Mouse (Mus musculus) forebrain, embryonic 15.5 days (tissue): ENCODE results near the gene Glipr2. TPM values are rescaled to one million over a fixed set of nuclear protein-coding genes. Genes with fewer than 3 reads are reported as not detected.

Experiments
- ATAC-seq: fragments of 200-750 bp; cut with Nextera tagmentation; replicated peaks from 2 replicates; pipeline ENCODE4 v1.8.0; 2017; ENCODE audit warnings: mild to moderate bottlenecking, moderate TSS enrichment, moderate library complexity
- H3K27ac ChIP-seq: fragments of 300-500 bp; sonication (generic); replicated peaks from 2 replicates; pipeline ENCODE4 v1.5.1; 2015; ENCODE audit warnings: mild to moderate bottlenecking, inconsistent platforms
- H3K27me3 ChIP-seq: fragments of 300-500 bp; sonication (generic); 2 replicates; pipeline ENCODE4 v1.6.1; 2015; ENCODE audit warnings: inconsistent platforms
- H3K36me3 ChIP-seq: fragments of 300-500 bp; sonication (generic); 2 replicates; pipeline ENCODE4 v1.6.1; 2015; ENCODE audit warnings: mild to moderate bottlenecking, inconsistent platforms
- H3K4me1 ChIP-seq: fragments of 300-500 bp; sonication (generic); 2 replicates; pipeline ENCODE4 v1.6.1; 2015; ENCODE audit warnings: inconsistent platforms
- H3K4me2 ChIP-seq: fragments of 300-500 bp; sonication (generic); replicated peaks from 2 replicates; pipeline ENCODE4 v1.6.1; 2015; ENCODE audit warnings: mild to moderate bottlenecking, inconsistent platforms
- H3K4me3 ChIP-seq: fragments of 300-500 bp; sonication (generic); 2 replicates; pipeline ENCODE4 v1.5.1; 2015; ENCODE audit warnings: mild to moderate bottlenecking, inconsistent platforms
- H3K9ac ChIP-seq: fragments of 300-500 bp; sonication (generic); replicated peaks from 2 replicates; pipeline ENCODE4 v1.6.1; 2015; ENCODE audit warnings: mild to moderate bottlenecking, inconsistent platforms
- H3K9me3 ChIP-seq: fragments of 300-500 bp; sonication (generic); 2 replicates; pipeline ENCODE4 v1.6.1; 2016; ENCODE audit warnings: inconsistent platforms
- WGBS: fragments of 180-500 bp; shearing (Covaris S2); methylation state at CpG from one replicate; pipeline ENCODE4 v1.1.7; 2015; ENCODE audit warnings: mixed read lengths; 5-methylcytosine and 5-hydroxymethylcytosine counted together
- polyA plus RNA-seq: library from polyadenylated mRNA; unstranded; fragments of >200 nt; fragmentation: Nextera tagmentation; extraction: Ambion mirVana; gene quantifications from 2 replicates; pipeline ENCODE4 v1.2.1, GENCODE M21; 2015

Glipr2 gene
- polyA plus RNA-seq, 1 experiment from 2014 or later: 30.0 TPM

GRCm38 (mm10) chr4:43972137-43972591 lies 15.0 kb downstream of the Glipr2 start:
- H3K4me1 ChIP-seq: peaks cover 19% of the 10 kb centered on the region
- no peaks in the 10 kb centered on the region for H3K27me3 ChIP-seq
- 0 out of 2 replicates have a peak, but pooled peaks have one; percentile 30 for ATAC-seq
- WGBS: 4% methylated on average over 8 of the region's 8 CpGs
- no peak overlapping the region for H3K9ac ChIP-seq
- no peak overlapping the region; the same call in 1 of the 2 replicates for H3K27ac ChIP-seq
- no peak overlapping the region for H3K4me3 ChIP-seq
- no peaks in the 10 kb centered on the region for H3K36me3 ChIP-seq
- no peaks in the 10 kb centered on the region for H3K9me3 ChIP-seq
- H3K4me2 ChIP-seq: no peak overlapping the region

DNA sequence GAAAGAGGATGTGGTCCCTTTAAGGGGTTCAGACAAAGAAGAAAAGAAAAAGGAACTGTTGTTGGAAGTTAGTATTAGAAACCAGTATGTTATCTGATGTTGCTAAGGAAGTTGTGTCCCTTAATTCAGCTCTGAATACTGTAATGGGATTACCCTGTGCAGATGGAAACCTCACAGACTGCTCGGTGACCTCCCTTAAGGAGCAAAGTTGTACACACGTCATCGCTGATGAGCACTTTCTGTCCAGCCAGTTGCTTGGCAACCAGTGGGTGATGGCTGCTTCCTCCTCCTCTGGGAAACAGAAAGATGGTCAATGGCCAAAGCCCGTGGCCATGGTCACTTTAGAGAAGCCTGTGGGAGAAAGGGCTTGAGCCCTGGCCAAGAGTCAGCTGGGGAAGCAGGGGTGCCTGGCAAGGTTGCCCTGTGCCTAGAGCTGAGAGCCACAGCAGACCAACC lies 16.4 kb downstream of the Glipr2 start:
- Histone ChIP-seq H3K27ac (no peak overlapping the region), H3K36me3 (no peaks in the 10 kb centered on the region), H3K4me1 (peaks cover 22% of the 10 kb centered on the region), H3K27me3 (no peaks in the 10 kb centered on the region), H3K9ac (no peak overlapping the region), H3K4me2 (no peak overlapping the region), H3K9me3 (no peaks in the 10 kb centered on the region), H3K4me3 (no peak overlapping the region)
- WGBS: 53% methylated on average over 4 of the region's 4 CpGs
- no peak for ATAC-seq

DNA sequence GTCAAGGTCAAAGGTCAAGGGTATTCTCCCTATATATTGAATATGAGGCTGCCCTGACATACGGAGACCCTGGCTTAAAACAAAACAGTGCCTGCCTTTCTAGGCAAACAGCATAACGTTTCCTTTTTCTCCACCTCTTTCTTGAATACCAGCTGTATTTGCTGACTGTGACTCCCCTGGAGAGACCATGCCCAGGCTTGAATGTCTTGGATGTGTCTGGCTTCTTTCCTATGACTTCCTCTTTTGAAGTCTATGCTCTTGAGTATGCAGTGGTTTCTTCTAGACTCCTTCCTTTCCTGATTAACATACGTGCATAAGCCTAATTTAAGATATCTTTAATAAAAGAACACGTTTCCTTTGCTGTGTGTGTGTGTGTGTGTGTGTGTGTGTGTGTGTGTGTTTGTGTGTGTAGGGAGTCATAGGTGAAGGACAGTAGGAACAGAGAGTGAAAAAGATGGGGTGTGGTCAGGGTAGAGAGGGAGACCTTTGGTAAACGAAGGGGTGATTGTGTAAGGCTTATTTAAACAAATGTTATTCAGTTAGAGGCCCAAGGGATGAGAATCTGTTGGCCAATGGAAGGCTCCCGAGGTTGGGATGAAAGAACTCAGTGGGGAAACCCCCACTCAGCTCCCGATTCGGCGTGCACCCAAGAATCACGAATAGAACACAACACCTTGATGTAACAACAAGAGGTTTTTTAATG lies 17.9 kb downstream of the Glipr2 start:
- Histone ChIP-seq H3K27me3 (no peaks in the 10 kb centered on the region), H3K36me3 (no peaks in the 10 kb centered on the region), H3K4me3 (no peak overlapping the region), H3K4me1 (peaks cover 29% of the 10 kb centered on the region), H3K9me3 (no peaks in the 10 kb centered on the region), H3K9ac (no peak overlapping the region), H3K27ac (no peak overlapping the region), H3K4me2 (no peak overlapping the region)
- ATAC-seq: no peak
- 81% methylated on average over 10 of the region's 10 CpGs for WGBS

DNA sequence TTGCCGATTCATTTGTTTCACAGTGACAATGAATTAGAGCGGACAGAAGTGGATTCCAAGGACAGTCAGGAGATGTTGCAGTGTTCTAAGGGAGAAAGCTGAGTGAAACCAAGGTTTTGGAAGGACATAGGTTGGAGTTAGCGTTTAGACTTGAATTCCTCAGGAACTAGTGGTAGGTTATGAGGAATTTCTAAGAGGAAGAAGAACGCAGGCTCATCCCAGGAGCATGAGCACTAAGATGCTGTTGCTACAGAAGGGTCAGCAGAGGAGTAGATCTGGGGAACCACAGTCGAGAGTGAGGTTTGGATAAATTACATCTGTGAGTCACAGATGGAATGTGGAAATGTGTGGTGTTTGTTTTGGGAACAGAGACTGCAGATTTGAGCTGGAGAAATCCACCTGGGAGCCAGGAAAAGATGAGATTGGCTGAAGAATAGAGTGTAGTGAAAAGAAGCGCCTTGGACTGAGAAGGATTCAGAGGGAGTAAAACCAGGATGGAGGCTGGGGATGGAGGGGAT lies 19.1 kb downstream of the Glipr2 start:
- H3K4me2 ChIP-seq: no peak overlapping the region
- no peaks in the 10 kb centered on the region for H3K36me3 ChIP-seq
- H3K4me3 ChIP-seq: no peak overlapping the region
- H3K9ac ChIP-seq: no peak overlapping the region
- WGBS: 85% methylated on average over 6 of the region's 6 CpGs
- H3K27me3 ChIP-seq: no peaks in the 10 kb centered on the region
- H3K9me3 ChIP-seq: no peaks in the 10 kb centered on the region
- ATAC-seq: no peak
- H3K27ac ChIP-seq: no peak overlapping the region
- peaks cover 34% of the 10 kb centered on the region for H3K4me1 ChIP-seq

- peak overlapping the region; percentile 32 for H3K27ac ChIP-seq
- no peak for ATAC-seq
These were observed 21.6 kb downstream of the Glipr2 start for GRCm38 (mm10) chr4:43978521-43979443.

GRCm38 (mm10) chr4:43979746-43980145 lies 22.5 kb downstream of the Glipr2 start:
- no peaks in the 10 kb centered on the region for H3K9me3 ChIP-seq
- WGBS: 38% methylated on average over 3 of the region's 3 CpGs
- no peak overlapping the region for H3K9ac ChIP-seq
- H3K27me3 ChIP-seq: no peaks in the 10 kb centered on the region
- peaks cover 30% of the 10 kb centered on the region for H3K4me1 ChIP-seq
- H3K36me3 ChIP-seq: no peaks in the 10 kb centered on the region
- ATAC-seq: peak; percentile 67
- no peak overlapping the region for H3K4me2 ChIP-seq
- peak overlapping the region; percentile 59 for H3K27ac ChIP-seq
- H3K4me3 ChIP-seq: no peak overlapping the region

More at GRCm38 (mm10) chr4:43978521-43979443, 21.6 kb downstream of the Glipr2 start:
- peaks cover 30% of the 10 kb centered on the region for H3K4me1 ChIP-seq
- H3K9me3 ChIP-seq: no peaks in the 10 kb centered on the region
- no peak overlapping the region for H3K4me3 ChIP-seq
- WGBS: 21% methylated on average over 17 of the region's 17 CpGs
- H3K4me2 ChIP-seq: no peak overlapping the region
- H3K9ac ChIP-seq: no peak overlapping the region
- H3K36me3 ChIP-seq: no peaks in the 10 kb centered on the region
- no peaks in the 10 kb centered on the region for H3K27me3 ChIP-seq

DNA sequence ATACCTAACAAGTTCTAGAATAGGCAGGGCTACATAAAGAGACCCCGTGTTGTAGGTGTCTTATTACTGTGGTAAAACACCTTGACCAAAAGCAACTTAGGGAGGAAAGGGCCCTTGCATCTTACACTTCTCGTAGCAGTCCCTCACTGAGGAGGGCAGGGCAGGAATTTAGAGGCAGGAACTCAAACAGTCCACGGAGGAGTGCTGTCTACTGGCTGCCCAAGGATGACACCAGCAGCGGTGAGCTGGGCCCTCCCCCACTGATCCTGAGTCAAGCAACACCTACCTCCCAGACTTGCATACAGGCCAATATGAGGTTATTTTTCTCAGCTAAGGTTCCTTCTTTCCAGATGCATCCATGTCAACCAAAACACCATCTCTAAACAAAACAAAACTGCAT lies 23.0 kb downstream of the Glipr2 start:
- peak overlapping the region; percentile 59 for H3K27ac ChIP-seq
- ATAC-seq: no peak
- no peak overlapping the region for H3K9ac ChIP-seq
- H3K9me3 ChIP-seq: no peaks in the 10 kb centered on the region
- H3K4me1 ChIP-seq: peaks cover 30% of the 10 kb centered on the region
- no peaks in the 10 kb centered on the region for H3K36me3 ChIP-seq
- no peak overlapping the region for H3K4me3 ChIP-seq
- 80% methylated on average over 4 of the region's 4 CpGs for WGBS
- no peaks in the 10 kb centered on the region for H3K27me3 ChIP-seq
- no peak overlapping the region for H3K4me2 ChIP-seq

- Histone ChIP-seq H3K4me3 (no peak overlapping the region), H3K27me3 (no peaks in the 10 kb centered on the region), H3K9me3 (no peaks in the 10 kb centered on the region), H3K27ac (no peak overlapping the region), H3K4me2 (no peak overlapping the region), H3K36me3 (no peaks in the 10 kb centered on the region), H3K4me1 (peaks cover 30% of the 10 kb centered on the region), H3K9ac (no peak overlapping the region)
- WGBS: 92% methylated on average over 6 of the region's 6 CpGs
- no peak for ATAC-seq
These were observed 23.6 kb downstream of the Glipr2 start for GRCm38 (mm10) chr4:43980846-43981245.

DNA sequence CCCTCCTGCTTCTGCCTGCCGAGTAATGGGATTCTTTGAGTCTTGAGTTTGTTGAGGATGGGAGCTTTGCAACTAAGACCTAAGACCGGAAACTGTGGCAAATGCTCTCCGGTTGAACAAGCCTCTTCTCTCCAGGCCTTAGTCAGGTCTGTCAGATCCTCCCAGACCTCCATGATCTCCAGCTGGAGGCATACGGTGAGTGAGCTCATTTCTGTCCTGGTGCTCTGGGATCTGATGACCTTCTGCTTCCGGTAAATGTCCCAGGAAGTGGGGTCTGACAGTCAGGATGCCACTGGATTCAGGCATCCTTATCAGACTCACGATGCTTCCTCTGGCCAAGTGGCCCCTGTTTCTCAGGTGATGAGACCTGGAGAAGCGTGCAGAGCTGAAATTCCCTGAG lies 24.1 kb downstream of the Glipr2 start:
- Histone ChIP-seq H3K9me3 (no peaks in the 10 kb centered on the region), H3K36me3 (no peaks in the 10 kb centered on the region), H3K9ac (no peak overlapping the region), H3K27ac (no peak overlapping the region), H3K4me1 (peaks cover 30% of the 10 kb centered on the region), H3K27me3 (no peaks in the 10 kb centered on the region), H3K4me3 (no peak overlapping the region), H3K4me2 (no peak overlapping the region)
- WGBS: 94% methylated on average over 7 of the region's 7 CpGs
- ATAC-seq: no peak

DNA sequence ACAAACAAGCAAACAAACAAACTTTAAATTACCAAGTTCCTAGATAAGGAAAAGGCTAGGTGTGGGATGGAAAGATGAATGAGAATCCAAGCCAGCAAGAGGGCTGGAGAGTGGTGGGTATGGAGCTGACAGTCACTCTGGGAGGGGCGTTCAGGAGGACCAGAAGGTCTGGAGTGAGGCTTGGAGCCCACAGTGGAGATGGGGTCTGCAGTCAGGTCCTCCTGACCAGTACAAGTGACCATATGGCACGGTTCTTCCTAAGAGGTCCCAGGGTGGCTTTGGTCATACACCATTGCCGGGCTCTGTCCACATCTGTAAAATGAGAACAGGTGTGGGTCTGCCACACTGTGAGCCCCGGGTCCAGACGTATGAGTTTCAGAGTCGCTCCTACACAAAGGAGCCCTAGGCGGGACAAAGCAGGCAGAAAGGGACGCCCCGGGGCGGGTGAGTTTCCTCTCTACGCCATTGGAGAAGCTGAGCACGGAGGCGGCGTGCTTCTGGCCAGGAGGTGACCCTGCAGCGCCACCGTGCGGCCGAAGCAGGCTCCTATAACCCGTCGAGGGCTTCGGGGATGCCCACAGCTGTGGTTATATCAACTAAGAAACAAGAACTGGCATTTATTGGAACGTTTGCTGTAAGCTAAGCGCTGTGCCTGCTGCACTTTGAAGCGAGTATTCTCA lies 25.0 kb downstream of the Glipr2 start:
- Histone ChIP-seq H3K36me3 (no peaks in the 10 kb centered on the region), H3K4me3 (peak overlapping the region; percentile 37), H3K27ac (no peak overlapping the region), H3K9ac (peak overlapping the region; percentile 49), H3K27me3 (no peaks in the 10 kb centered on the region), H3K4me2 (peak overlapping the region; percentile 67), H3K4me1 (peaks cover 30% of the 10 kb centered on the region), H3K9me3 (no peaks in the 10 kb centered on the region)
- WGBS: 2% methylated on average over 24 of the region's 24 CpGs
- ATAC-seq: peak; percentile 96

- Histone ChIP-seq H3K27me3 (no peaks in the 10 kb centered on the region), H3K4me2 (peak within 1 kb of the TSS; percentile 67), H3K27ac (no peak within 1 kb of the TSS), H3K4me3 (peak within 1 kb of the TSS; percentile 37), H3K9me3 (no peaks in the 10 kb centered on the region), H3K36me3 (no peaks in the 10 kb centered on the region), H3K9ac (peak within 1 kb of the TSS; percentile 49), H3K4me1 (peaks cover 28% of the 10 kb centered on the region)
- ATAC-seq: no peak
- 77% methylated on average over 11 of the region's 11 CpGs for WGBS
These were observed 26.0 kb downstream of the Glipr2 start, which contains the start of gene Ccin for GRCm38 (mm10) chr4:43983181-43983580. Gene Ccin, plus strand, starts transcription at chr4:43983483.
